Comparison of ENCODE assay signal across 8 mouse cellular contexts in the genomic region with DNA sequence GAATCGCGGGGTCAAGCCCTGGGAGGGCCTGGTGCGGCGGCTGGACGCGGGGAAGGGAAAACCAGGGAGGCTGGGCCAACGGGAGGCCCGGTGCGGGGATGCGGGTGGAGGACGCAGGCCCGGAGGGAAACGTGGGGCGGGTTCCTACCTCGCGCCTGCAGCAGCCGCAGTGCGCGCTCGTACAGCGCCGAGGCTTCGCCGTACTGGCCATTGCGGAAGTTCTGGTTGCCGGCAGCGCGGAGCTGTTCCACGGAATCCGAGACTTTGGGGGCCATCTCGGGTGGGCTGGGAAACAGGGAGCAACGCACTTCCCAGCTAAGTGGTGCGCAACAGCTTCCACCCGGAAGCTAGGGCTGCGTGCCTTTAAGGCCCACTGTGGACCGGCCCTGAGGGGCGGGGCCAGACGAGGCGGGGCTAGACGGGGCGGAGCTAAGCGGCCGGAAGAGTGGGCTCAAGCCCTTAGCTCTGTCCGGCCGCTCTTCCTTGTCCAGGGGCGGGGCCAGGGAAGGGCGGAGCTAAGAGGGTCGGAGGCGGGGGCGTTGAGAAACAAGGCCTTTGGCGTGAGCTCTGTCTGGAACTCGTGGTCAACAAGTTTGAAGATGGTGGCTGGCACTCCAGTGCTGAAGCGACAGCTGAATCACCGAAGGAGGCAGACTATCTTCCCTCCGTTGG. TPM values are rescaled to one million over a fixed set of nuclear protein-coding genes. Genes with fewer than 3 reads are reported as not detected.
DNase-seq lines count a peak whose midpoint lies in the region; ATAC-seq lines count a peak whose summit lies in the region.

A gene (minus strand): TSS at position 405 of the 672 bp plus-strand sequence.

- 1% methylated on average over 55 of the region's 55 CpGs for WGBS in heart, embryonic 13.5 days
- WGBS in liver, embryonic 12.5 days (ENCODE audit: insufficient replicate concordance): 2% methylated on average over 55 of the region's 55 CpGs
- 1% methylated on average over 55 of the region's 55 CpGs for WGBS in stomach, embryonic 15.5 days

- H3K9me3 ChIP-seq in heart, embryonic 13.5 days: no peaks in the 10 kb centered on the region
- H3K9me3 ChIP-seq in liver, embryonic 12.5 days (replicated peaks): no peaks in the 10 kb centered on the region
- no peaks in the 10 kb centered on the region for H3K9me3 ChIP-seq in stomach, embryonic 15.5 days

- peaks cover 33% of the 10 kb centered on the region for H3K4me1 ChIP-seq in heart, embryonic 13.5 days
- H3K4me1 ChIP-seq in liver, embryonic 12.5 days: peaks cover 52% of the 10 kb centered on the region
- peaks cover 21% of the 10 kb centered on the region for H3K4me1 ChIP-seq in stomach, embryonic 15.5 days

- peak within 1 kb of the TSS; percentile 76 for H3K4me3 ChIP-seq in heart, embryonic 13.5 days
- peak within 1 kb of the TSS; percentile 95 for H3K4me3 ChIP-seq in liver, embryonic 12.5 days
- peak within 1 kb of the TSS; percentile 98 for H3K4me3 ChIP-seq in stomach, embryonic 15.5 days (replicated peaks)

- H3K36me3 ChIP-seq in heart, embryonic 13.5 days: peaks cover 13% of the 10 kb centered on the region
- peaks cover 20% of the 10 kb centered on the region for H3K36me3 ChIP-seq in liver, embryonic 12.5 days
- peaks cover 4% of the 10 kb centered on the region; the same call in 1 of the 2 replicates for H3K36me3 ChIP-seq in stomach, embryonic 15.5 days

- peak within 1 kb of the TSS; percentile 81 for H3K27ac ChIP-seq in heart, embryonic 13.5 days (replicated peaks)
- peak within 1 kb of the TSS; percentile 76 for H3K27ac ChIP-seq in liver, embryonic 12.5 days
- peak within 1 kb of the TSS; percentile 82 for H3K27ac ChIP-seq in stomach, embryonic 15.5 days

- peak; percentile 82 for ATAC-seq in erythroid progenitor cell, adult 5-6 weeks (replicated peaks; ENCODE audit: low FRiP score, poor library complexity, severe bottlenecking)
- ATAC-seq in heart, embryonic 13.5 days (ENCODE audit: extremely low read depth, insufficient number of reproducible peaks, low FRiP score, low TSS enrichment): peak; percentile 99
- ATAC-seq in liver, embryonic 12.5 days: peak; percentile 93
- ATAC-seq in stomach, embryonic 15.5 days (ENCODE audit: insufficient read depth, low FRiP score, low read depth): peak; percentile 96

- peak within 1 kb of the TSS; percentile 93 for H3K4me2 ChIP-seq in heart, embryonic 13.5 days
- H3K4me2 ChIP-seq in liver, embryonic 12.5 days: peak within 1 kb of the TSS; percentile 91
- H3K4me2 ChIP-seq in stomach, embryonic 15.5 days: peak within 1 kb of the TSS; percentile 90

- peak; percentile 90 for DNase-seq in CD4-positive helper T cell, adult 2 months (ENCODE audit: low read depth, low spot score)
- peak; percentile 78 for DNase-seq in brain, embryonic 18.5 days (ENCODE audit: low read depth, low spot score)
- peak; percentile 98 for DNase-seq in kidney, postnatal 10 days
- DNase-seq in natural killer cell, adult 2 months (ENCODE audit: low spot score in 2 of 2): peak; percentile 92 to 96

- no peaks in the 10 kb centered on the region for H3K27me3 ChIP-seq in heart, embryonic 13.5 days (replicated peaks)
- H3K27me3 ChIP-seq in liver, embryonic 12.5 days (replicated peaks): no peaks in the 10 kb centered on the region
- H3K27me3 ChIP-seq in stomach, embryonic 15.5 days (replicated peaks): no peaks in the 10 kb centered on the region

- H3K9ac ChIP-seq in heart, embryonic 13.5 days: peak within 1 kb of the TSS; percentile 88
- H3K9ac ChIP-seq in liver, embryonic 12.5 days: peak within 1 kb of the TSS; percentile 91
- H3K9ac ChIP-seq in stomach, embryonic 15.5 days: peak within 1 kb of the TSS; percentile 87

RNA-seq across cellular contexts. Expression of the gene that starts here (rescaled TPM):
- total RNA-seq in erythroid progenitor cell, adult 5-6 weeks (2015; ENCODE audit: low replicate concordance): 17.3 and 21.8 TPM in 2 replicates
- total RNA-seq in erythroid progenitor cell, adult 5-6 weeks (2017; ENCODE audit: low replicate concordance): 9.9 and 10.2 TPM in 2 replicates
- 52.7 and 53.9 TPM in 2 replicates for polyA plus RNA-seq in heart, embryonic 13.5 days (2015; fragmentation: Nextera tagmentation; extraction: Ambion mirVana)
- polyA plus RNA-seq in liver, embryonic 12.5 days (2016; fragmentation: Nextera tagmentation; extraction: Ambion mirVana): 32.4 TPM in 2 replicates
- 50.4 and 53.4 TPM in 2 replicates for polyA plus RNA-seq in stomach, embryonic 15.5 days (2015; fragmentation: Nextera tagmentation; extraction: Ambion mirVana)

Comparison
In these comparisons a context has a peak if more than half of its experiments do, and no peak if none do; other contexts are left out.
1. Peak in every context shown above with its lines: DNase-seq, ATAC-seq, H3K4me3 ChIP-seq and H3K27ac ChIP-seq.